Mouse (Mus musculus) cerebellum, adult 9-10 months (tissue): ENCODE data around the gene Epha4.

Experiments used
- DNase-seq: peaks from one replicate; pipeline ENCODE4 v3.0.0; 2022

Gene Epha4

GRCm38 (mm10) chr1:77391590-77391989, 123.3 kb downstream of the Epha4 start:
- DNase-seq, result no peak

DNA sequence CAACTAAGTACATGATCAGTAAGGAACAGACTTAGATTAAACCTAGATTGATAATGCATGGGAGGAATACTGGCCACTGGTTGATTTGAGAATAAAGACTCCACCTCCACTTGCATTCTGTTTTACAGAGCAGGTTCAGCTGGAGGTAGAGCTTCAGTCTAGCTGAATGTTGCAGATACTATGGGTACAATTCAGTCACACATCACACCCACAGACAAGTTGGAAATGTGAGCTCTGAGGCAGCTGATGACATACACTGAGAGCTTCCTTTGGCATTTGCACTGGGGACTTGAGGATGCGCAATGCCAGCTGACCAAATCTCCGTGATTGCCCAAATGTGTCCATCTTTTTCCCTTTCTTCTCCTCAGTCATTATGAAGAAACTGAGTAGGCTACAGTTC, 125.8 kb downstream of the Epha4 start:
- no peak for DNase-seq

- DNase-seq, result no peak
Measured at GRCm38 (mm10) chr1:77388556-77388955, 126.3 kb downstream of the Epha4 start.

- DNase-seq, result no peak
Measured at GRCm38 (mm10) chr1:77385613-77386012, 129.3 kb downstream of the Epha4 start.

DNA sequence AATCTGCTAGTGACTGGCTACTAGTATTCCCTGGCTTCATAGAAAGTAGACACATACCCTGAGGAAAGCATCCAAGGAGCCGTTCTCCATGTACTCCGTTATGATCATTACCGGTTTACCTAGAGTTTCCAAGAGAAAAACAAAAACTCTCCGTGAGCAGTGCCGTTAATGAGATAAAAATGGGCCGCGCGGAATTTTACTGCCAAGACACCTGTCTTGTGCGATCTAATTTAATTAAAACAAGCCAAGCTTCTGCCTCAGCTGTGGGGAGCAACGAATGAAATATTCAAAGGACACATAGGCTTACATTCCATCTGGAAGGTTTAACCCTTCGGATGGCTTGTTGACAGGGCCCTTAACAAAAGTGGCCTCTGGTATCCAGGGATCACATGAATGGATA, 131.4 kb downstream of the Epha4 start:
- DNase-seq, result no peak

- DNase-seq, result no peak
Measured at GRCm38 (mm10) chr1:77377550-77377980, 137.3 kb downstream of the Epha4 start.

DNA sequence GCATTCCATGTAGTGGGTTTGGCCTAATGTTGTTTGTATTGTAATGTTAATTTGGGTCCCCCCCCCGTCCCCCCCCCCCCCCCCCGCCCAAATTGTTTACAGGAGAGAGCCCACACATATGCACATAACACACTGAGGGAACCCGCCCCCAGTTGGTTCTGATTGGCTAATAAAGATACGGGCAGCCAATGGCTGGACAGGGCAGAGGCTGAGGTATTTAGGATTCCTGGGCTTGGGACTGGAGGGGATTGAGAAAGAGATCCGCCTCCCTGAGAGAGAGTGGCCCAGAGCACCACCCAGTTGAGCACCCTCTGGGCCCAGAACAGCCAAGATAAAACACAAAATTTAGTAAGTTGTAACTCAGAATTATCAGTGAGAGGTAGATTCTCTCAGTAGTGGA, 140.8 kb downstream of the Epha4 start:
- no peak for DNase-seq

GRCm38 (mm10) chr1:77370921-77371320, 144.0 kb downstream of the Epha4 start:
- DNase-seq, result no peak

DNA sequence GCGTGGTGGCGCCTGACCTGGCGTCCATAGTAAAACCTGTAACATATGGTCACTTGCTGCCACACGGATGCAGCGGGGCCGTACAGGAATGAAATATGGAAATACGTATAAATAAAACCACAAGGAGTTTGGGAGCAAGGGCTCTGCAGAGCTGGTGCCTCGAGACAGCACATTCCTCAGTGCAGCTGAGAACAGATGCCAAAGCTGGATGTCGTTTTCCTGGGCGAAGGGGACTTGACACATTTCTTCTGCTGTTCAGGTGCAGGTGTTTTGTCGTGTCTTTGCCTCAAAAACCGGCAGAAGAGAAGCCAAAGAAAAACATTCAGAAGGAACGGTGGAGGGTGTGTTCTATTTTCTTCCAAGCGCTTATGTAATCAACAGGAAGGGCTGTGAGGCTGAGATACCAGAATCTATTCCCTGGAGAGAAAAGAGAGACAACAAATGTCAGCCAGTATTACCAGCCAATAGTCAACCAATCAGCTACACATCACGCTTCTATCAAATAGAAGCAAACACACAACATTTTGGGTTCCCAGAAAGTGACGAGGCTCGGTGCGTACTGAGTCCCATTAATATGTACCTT, 145.5 kb downstream of the Epha4 start:
- DNase-seq, result no peak

DNA sequence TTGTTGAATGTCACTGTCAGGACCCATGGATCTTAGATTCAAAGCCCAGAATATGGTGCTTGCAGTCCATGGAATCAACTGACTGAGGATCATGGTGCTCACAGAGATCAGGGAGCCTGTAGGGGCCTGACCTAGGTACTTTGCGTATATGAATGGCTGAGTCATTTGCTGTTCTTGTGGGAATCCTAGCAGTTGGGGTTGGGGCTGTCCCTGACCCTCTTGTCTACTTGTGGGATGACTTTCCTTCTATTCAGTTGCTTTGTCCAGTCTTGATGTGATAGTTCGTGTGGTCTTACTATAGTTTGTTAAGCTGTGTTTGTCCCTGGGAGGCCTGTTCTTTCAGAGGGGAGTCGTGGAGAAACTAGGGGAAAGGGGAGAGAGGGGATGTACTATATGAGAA, 149.0 kb downstream of the Epha4 start:
- DNase-seq, result no peak

DNA sequence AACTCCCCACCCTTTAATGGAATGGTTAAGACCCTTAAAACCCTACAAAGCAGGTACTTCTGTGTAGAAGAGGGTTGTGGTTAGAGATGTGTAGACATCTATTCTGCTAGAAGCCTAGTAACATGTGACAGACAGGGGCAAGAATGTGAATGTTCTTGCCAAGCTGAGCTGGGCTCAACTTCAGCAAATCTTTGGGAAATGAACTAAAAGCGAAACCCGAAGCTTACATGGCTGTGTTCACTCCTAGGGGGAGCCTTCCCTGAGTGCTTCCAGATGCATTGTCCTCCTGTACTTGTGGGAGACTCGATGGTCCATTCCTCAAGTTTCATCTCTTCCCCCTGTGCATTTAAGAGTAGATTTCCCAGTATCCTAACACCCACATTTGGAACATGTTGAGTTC, 150.3 kb downstream of the Epha4 start:
- DNase-seq, result no peak

GRCm38 (mm10) chr1:77363848-77364247, 151.0 kb downstream of the Epha4 start:
- DNase-seq, result no peak

- no peak for DNase-seq
Measured at GRCm38 (mm10) chr1:77346459-77346858, 168.4 kb downstream of the Epha4 start.

DNA sequence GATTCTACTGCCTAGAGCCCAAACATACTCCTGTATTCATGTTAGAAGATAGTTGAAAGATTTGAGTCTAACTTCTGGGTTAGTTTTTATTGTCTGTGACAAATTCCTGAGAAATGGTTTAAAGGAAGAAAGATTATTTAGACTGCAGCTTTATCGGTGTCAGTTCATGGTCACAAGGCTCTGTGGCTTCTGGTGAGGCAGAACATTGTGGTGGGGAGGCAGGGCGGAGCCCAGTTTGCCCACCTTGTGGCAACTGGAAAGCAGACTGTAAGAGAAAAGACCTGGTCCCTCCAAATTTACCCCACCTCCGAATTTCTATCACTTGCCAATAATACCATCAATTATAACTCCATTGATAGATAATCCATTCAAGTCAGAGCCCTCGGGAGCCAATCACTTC, 171.1 kb downstream of the Epha4 start:
- DNase-seq, result no peak

DNA sequence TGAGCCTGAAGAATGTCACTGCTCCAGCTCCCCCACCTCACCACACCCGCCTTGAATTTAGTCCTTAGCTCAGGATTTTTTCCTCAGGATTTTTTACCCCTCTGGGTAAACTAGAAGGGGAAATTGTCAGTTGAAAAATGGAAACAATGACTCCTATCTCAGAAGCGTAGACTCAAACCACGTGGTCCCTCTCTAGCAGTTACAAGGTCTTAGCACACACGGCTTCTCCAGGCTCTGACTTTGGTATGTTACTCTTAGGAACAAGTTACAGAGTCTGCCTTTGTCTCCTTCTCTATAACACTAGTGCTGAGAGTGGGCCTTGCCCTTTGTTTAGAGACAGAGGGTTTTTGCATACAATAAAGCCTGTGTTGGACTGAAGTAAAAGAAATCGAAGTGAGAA, 175.2 kb downstream of the Epha4 start:
- no peak for DNase-seq

DNA sequence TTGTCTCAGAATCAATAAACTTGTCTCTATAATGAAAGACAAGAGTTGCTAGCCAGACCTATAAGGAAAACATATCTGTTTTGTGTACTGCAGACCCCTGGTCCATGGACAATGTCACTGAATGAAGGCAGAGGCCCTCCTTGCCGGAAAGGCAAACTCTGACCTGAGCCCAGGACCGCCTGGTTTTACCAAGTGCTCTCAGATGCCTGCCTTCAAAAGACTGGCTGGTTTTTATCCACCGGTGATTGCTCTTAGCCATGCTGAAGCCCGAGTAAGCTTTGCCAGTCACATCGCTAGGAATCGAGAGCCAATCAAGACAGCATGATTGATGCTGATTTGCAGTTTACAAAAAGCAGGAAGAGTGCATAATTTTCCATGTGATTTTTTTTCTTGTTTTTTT, 176.5 kb downstream of the Epha4 start:
- no peak for DNase-seq

GRCm38 (mm10) chr1:77336937-77337336, 178.0 kb downstream of the Epha4 start:
- DNase-seq, result no peak

GRCm38 (mm10) chr1:77318597-77319127, 196.2 kb downstream of the Epha4 start:
- DNase-seq, result no peak
